Mouse (Mus musculus): ENCODE measurements around the gene Trim62.
A peak's percentile ranks its signal among the peaks of the same experiment; 100 is the strongest.

Gene Trim62

DNA sequence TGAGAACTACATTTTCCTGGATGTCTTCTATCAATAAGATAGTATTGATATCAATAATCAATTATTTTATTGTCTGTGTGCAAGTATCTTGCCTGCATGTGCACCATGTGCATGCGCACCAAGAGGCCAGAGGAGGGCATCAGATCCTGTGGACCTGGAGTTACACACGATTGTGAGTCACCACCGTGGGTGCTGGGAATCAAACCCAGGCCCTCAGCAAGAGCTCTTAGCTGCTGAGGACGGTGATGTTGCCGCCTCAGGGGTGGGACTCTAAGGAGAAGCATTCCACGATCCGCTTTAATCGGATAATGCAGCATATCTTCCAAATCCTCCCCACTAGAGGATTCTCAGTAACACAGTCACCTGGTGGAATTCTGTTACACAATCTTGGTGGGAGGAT is 2.2 kb downstream of the Trim62 start:
- DNase-seq (ENCODE audit: low spot score), result no peak

DNA sequence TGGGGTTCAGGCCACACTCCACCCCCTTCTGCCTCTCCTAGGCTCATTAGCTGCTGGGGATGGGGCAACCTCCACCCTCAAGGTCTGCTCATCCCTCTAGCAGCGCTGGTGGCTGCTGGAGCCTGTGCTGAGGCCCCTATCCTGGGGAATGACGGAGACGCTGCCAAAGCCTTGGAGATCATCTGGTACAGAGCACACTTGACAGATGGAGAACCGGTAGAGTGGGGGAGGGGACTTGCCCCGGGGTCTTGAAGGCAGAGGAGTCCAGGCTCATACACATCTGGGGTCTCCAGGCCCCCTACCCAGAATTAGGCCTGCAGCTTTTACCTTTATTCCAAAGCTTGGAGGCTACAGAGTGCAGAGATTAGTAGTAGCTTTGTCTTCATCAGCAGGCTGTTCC is 3.2 kb downstream of the Trim62 start:
- DNase-seq (ENCODE audit: low spot score), result no peak

DNA sequence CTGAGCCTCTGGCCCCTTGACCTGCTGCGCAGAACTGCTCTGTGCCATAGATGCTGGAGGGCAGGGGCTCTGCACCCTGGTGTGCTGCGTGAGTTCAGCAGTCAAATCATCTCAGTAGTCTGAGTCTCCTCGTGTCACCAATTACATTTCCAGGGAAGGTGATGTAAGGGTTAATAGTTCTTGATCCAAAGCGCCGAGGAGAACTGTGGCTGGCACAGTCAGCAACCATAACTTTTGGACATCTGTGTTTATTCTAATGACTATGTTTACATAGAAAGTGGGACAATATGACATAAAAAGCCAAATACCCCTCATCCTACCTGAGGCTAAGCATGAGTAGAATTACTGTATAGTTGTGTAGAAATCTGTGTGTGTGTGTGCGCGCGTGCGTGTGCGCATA is 3.6 kb downstream of the Trim62 start:
- no peak for DNase-seq (ENCODE audit: low spot score)

DNA sequence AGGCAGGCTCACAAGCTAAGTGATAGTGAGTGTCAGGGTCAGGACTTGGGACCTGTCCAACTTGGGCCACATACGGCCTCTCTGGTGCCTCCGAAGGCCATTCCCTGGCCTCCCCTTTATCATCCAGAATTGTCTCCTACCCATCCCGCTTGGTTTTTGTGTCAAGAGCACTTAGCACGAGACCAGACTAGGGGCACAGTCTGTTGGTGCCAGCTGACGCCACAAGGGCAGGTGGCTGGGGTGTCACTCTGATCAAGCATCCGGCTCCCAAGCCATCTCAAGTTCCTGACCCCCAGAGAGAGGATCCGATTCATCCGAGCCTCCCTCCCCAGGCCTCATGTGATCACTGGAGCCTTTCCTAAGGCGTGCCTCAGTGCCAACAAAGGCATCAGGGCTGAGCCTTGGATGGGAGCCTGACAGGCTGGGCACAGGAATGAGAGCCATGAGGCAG is 4.3 kb downstream of the Trim62 start:
- DNase-seq (ENCODE audit: low spot score), result no peak

DNA sequence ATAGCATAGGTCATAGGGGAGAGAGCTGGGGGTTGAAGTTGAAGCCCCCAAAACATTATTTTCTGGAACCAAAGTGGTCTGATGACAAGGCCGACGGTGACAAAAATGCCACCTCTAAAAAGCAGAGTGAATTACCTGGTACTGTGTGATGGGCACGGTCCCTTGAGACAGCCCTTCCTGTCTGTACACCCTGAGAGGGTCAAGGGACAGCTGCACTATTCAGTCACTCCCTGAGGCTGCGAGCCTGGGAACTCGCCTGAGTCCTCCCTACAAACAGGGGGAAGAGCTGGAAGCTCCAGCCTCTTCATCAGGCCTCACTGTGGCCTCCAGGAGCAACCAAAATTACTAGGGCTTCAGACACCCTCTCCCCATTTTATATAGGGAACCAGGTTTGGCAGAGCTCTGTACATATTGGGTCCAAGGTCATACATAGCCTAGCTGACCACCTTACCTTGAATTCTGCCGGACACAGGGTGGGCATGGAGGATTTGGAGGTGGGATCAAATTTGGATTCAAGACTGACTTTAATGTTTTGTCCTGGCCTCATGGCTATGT is 5.1 kb downstream of the Trim62 start:
- no peak for DNase-seq (ENCODE audit: low spot score)

DNA sequence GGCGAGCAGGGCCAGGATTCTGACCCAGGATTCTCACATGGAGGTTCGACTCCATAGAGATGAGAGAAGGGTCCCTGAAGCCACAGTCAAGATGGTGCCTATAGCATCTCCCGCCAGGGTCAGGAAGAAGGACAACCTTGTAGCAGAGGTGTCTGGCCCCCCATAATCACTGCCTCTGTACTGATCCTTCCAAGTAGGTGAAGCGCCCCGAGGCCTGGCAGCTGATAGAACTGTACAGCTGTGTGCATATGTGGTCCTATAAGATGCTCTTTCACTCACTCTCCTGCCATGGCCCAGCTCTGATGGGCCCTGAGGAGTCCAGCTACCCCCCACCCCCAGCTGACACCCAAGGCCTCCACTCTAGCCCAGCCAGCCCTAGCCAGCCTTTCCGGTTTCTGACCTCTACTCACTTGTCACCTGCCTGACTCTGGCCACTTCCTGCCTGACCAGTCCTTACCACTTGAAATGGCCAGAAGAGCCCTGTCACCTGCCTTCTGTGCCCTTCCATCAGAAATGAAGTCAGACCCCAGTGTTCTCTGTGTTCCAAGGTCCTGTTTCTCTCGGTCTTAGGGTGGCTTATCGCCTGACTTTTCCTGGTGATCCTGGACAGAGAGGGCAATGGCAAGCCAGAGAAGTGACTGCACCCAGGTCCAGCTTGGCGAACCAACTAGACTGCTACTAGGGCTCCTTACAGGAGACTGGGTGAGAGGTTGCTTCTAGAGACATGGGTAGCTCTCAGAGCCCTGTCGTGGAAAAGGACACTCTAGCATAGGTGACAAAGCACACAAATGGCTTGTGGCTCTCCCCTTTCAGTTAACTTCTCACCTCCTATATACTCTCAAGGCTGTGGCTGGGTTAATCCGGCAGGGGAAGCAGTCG is 6.6 kb downstream of the Trim62 start:
- DNase-seq (ENCODE audit: low spot score), result no peak

DNA sequence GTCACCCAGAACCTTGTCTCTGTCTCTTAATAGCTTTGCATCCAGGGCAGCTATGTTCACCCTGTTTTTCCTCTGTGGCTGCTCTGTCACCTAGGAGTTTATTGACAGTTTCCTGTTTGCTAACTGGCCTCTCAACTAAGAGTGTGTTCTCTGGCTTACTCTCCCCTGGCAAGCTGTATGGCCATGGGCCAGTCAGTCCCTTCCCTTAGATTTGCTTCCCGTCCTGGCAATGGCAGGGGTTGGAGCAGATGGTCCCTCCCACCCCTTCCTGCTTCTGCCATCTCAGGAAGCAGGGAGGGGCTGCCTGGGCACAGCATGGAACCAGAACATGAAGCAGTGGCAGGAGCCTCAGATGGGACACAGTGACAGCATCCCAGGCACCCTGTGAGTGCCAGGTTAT is 7.8 kb downstream of the Trim62 start:
- peak; percentile 51 for DNase-seq (ENCODE audit: low spot score)

DNA sequence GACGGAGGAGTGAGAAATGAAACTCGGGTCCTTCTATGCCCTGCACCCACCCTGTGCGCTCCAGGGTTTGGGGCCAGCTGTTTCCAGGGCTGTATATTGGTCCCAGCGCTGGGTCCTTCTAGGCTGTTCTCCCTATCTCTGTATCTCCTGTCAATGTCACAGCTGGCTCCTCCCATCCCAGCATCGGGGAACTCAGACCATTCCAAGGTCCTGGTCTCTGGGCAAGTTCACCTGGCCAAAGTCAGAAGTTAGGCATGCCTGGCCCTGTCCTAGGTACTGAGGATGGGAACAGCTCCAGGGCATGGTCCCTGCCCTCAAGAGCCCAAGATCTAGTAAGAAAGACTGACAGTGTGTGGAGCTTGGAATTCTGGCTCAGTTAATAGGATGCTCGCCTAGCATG is 8.4 kb downstream of the Trim62 start:
- no peak for DNase-seq (ENCODE audit: low spot score)

DNA sequence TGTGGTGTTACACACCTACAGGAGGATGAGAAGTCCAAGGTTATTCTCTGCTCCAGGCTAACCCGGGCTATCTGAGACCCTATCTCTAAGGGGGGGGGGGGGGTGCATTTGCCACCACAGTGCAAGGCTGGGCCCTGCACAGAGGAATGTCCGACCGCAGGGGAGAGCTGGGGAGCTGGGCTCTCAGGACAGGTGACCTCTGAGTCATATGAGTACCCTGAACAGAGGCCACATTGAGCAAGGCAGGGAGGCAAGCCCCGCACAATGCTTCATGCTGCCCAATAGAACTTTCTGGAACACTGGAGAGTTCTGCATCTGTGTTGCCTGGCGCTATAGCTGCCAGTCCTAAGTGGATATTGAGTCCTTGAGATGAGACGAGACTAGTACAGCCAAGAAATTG is 8.8 kb downstream of the Trim62 start:
- no peak for DNase-seq (ENCODE audit: low spot score)

DNA sequence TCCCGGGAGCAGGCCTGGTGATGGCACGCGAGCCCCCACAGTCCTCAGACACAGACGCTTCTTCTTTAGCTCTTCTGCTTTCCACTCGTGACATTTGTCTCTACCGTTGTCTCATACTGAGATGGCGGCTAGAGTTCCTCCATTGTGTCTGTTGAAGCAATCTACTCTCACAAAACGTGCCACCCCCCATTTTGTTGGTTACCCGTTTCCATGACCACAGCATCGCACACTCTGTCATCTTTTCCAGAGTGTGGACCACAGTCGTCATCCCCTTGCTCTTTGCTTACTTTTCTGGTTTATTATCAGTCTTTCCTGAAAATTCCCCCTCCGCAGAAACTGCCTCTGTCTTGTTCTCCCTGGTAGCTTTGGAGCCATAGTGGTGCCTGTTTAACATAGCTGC is 10.7 kb downstream of the Trim62 start:
- no peak for DNase-seq (ENCODE audit: low spot score)

DNA sequence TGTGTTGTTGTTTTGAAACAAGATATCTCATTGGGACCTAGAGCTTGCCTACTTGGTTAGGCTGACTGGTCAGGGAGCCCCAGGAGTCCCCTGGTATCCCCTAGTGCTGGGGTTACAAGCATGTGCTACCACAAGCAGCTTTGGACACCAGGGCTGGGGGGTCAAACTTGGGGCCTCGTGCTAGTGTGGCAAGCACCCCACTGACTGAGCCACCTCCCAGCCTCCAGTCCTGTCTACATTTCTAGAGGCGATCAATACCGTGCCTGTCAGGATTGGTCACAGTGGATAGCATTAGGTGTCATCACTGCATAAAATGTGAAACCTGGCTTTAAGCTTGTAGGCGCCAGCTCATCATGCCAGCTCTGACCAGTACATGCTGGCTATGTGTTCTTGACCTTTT is 12.5 kb downstream of the Trim62 start:
- no peak for DNase-seq (ENCODE audit: low spot score)

DNA sequence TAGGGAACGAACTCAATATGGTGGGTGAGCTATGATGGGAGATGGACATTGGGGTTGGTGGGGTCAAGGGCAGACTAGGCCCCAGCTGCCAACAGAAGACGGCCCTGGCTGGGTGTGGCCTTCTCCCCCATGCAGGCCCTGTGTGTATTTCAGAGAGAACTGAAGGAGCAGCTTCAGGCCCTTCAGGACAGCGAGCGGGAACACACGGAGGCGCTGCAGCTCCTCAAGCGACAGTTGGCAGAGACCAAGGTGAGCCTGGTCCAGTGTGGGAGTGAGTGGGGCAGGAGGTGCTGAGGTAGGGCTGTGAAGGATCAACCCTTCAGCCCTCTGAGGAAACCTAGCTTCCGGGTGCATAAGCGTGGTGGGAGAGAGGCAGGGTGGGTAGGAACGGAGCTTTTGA is 13.3 kb downstream of the Trim62 start:
- DNase-seq (ENCODE audit: low spot score), result no peak

DNA sequence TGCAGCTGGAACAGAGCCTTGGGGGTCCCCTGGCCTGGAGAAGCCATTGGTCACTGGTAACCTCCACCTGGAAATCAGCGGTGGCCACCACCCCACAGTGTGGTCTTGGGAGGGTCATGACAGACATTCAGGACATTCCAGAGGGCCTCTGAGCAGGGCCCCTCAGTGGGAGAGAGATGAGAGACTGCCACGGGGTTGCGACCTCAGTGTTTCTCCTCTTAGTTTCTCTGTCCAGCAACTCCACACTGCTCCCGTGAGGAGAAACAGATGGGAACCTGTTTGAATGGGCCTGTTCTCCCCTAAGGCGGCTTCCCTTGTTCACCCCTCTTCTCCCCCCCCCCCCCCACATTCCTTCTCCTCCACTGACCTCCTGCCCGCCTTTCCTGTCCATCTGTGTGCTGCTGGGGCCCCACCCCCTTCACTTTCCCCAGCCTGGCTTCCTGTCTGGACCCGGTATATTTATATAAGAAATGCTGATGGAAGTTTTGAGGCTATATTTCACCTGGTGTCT is 14.6 kb downstream of the Trim62 start:
- DNase-seq (ENCODE audit: low spot score), result no peak

DNA sequence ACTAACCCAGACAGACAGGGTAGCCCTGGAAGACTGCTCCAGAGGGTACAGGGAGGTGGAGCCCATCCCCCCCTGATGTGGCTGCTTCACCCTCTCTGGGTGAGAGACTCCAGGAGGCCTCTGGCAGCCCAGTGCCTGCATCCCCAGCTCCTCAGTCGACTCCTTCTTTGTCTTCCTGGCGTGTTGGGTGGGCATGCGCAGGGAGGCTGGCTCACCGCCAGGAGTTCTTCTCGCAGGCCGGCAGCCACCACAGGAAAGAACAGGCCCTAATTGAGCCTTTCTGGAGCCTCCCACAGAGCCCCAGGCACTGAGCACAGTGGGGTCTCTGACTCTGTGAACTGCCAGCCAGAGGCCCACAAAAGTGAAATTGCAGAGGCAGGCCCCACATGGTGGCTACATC is 16.0 kb downstream of the Trim62 start:
- peak; percentile 94 for DNase-seq (ENCODE audit: low spot score)

DNA sequence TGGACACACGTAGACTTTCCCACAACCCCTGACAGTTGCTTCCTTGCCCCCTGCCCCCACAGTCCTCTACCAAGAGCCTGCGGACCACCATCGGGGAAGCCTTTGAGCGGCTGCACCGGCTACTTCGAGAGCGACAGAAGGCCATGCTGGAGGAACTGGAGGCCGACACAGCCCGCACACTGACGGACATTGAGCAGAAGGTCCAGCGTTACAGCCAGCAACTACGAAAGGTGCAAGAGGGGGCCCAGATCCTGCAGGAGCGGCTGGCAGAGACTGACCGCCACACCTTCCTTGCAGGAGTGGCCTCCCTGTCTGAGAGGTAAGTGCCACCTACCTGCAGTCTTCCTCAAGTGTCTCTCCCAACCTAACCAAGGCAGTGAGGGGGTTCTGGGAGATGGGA is 17.1 kb downstream of the Trim62 start:
- no peak for DNase-seq (ENCODE audit: low spot score)

DNA sequence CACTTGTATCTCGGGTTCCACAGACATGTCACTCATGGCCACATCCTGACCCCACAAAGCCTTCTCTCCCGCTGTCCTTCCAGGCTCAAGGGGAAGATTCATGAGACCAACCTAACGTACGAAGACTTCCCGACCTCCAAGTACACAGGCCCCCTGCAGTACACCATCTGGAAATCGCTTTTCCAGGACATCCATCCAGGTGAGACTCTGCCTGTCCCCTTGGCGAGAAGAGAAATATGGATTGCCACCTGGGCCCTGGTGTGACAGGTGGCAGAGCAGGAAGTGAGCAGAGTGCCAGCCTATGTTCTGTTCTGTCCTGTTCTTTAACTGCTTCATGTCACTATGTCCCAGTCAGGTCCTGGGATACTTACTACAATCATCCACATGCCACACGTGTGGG is 19.0 kb downstream of the Trim62 start:
- DNase-seq (ENCODE audit: low spot score), result no peak

DNA sequence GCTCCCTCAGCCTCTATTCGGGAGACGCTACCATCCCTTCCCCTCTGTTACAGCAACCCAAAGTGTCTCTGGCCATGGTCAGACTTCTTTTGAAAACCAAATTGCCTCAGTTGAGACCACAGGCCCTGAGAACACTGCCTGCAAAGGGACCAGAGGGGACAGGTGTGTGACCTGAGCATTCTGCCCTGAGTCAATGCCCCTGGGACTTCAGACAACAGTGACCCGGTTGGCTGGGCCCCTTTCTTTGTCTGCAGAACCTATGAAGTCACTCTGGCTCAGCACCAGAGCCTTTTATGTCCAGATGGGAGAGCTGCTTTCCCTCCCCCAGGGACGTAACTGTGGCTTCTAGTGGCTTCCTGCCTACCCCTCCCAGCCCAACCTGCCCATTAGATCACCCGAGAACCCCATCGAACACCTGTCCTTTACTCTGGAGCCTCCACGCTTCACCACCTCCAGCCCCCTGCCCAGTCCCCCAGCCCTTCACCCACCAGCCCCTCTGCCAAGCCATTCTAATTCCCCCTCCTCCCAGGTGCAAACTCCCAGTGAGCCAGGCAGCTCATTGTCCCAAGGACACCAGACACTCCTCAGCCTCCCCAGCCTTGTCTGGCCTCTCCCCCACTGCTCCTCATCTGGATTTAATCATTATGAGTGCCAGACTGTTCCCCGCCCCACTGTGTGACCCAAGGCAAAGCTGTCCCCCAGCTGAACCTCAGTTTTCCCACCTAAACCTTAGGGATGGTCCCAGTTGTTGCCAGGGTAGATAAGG is 20.8 kb downstream of the Trim62 start:
- DNase-seq (ENCODE audit: low spot score), result peak; percentile 60

DNA sequence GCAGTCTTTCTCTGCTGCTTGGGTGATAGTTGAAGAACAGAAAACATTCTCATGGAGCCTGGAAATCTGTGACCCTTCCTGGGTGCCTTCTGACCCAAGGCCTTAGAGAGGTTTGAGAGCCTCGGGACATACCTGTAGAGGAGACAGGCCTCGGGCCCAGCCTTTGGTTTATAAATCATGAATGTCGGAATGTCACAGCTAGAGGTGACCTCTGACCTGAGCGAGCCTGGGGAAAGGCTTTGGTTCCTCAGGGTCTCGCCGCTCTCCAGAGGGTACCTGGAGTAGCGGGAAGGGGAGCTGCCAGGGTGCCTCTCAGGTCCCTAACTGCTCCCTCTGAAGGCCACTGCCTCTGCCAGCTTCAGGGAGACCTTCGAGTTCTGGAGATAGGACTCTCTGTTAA is 21.9 kb downstream of the Trim62 start:
- no peak for DNase-seq (ENCODE audit: low spot score)

DNA sequence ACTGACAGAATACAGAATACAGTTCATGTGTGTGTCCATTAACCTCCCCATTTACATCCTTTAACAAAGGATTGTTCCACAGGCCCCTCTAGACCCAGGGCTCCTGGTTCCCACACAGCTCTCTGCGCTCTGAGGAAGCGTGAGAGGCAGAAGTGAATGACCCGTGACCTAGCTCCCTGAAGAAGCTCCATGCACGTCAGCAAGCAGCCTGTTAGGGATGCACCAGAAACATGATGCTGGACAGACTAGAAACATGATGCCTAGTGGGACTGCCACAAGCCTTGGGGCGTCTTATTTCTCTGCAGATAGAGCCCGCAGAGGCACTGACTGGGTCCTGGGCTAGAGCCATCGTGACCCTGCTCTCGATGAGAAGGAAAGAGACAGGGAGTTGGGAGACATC is 23.4 kb downstream of the Trim62 start:
- no peak for DNase-seq (ENCODE audit: low spot score)

DNA sequence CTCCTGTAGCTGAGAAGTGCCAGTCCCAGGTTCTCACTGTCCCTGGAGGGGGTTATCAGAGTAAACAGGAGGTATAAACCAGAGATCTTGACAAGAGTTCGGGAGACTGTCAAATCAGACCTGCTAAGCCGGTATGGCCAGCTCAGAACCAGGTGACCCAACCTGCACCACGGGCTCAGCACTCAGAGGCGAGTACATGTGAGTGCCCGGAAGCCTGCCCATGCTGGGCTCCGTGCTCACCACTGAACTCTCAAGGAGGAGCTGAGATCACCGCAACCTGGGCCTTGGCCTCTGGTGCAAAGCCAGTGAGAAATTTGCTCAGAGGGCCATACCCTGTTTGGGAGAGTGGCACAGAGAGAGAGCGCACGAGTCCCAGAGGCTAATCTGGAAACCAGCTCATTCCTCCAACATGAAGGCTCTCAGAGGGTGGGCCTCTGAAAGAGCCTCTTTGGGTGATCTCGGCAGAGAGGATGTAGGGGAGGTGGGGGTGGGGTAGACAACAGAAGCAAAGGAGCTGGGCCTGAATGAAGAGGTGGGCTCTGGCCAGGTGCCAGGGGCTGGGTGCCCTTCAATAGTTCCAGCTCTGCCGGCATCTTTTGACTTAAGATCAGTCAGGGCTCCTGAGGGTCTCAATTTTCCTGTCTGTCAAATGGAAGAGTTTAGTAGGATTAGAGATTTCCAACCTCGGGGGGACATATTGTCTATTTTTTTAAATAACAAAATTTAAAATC is 24.0 kb downstream of the Trim62 start:
- DNase-seq (ENCODE audit: low spot score), result no peak

DNA sequence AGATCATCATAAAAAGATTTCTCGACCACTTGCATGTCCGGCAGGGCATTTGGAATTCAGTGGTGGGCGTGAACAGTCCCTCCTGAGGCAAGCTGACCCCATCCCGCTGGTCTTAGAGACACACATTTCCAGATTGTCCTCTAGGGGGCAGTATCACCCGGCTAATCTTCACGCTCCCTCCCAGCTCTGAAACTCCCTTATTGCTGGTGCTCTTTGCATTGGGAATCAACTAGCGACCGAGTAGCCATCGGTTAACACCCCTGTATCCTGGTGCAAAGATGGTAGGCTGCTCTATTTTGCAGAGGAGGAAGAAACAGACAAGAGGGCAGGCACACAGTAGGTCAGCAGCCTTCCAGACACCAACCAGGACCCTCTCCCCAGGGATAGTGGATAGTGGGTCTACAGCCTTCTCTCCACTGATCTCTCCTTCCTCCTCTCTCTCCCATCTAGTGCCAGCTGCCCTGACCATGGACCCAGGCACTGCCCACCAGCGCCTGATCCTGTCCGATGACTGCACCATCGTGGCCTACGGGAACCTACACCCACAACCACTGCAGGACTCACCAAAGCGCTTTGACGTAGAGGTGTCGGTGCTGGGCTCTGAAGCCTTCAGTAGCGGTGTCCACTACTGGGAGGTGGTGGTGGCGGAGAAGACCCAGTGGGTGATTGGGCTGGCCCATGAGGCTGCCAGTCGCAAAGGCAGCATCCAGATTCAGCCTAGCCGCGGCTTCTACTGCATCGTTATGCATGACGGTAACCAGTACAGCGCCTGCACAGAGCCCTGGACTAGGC is 25.4 kb downstream of the Trim62 start:
- DNase-seq (ENCODE audit: low spot score), result peak; percentile 84

All from MN1 (cell line).